Mouse (Mus musculus): ENCODE data around the gene Spaca9. TPM values are rescaled to one million over a fixed set of nuclear protein-coding genes. Genes with fewer than 3 reads are reported as not detected.

Spaca9 gene
- polyA plus RNA-seq, 1 experiment = 2.0 TPM

DNA sequence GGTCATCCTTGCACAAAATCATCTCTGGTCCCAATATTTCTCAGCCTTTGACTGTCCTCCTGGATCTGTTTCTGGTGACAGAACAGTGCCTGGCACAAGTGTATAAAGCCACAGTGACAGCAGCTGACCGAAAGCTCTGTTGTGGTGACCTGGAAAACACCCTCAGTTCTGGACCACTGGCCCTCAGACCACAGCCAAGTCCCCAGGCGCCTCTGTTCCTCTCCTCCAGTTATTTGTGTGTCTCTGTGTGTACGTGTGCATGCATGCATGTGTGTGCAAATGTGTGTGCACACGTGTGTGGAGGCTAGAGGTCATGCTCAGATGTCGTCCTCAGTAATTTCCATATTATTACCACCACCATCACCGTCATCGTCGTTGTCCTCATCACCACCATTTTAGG is 22.9 kb upstream of the Spaca9 start:
- no peak for TF ChIP-seq CTCF (IDR thresholded peaks at IDR 0.05; ENCODE audit: borderline replicate concordance, insufficient read depth, low read length)
- TF ChIP-seq POLR2A (IDR thresholded peaks at IDR 0.05; ENCODE audit: low read depth, low read length) = no peak
- H3K4me3 ChIP-seq (ENCODE audit: insufficient read depth, low read length) = no peak overlapping the region
- H3K4me1 ChIP-seq (ENCODE audit: control insufficient read depth, insufficient read depth, low read length) = no peaks in the 10 kb centered on the region
- no peak overlapping the region for H3K27ac ChIP-seq (ENCODE audit: insufficient read depth, low read length)

DNA sequence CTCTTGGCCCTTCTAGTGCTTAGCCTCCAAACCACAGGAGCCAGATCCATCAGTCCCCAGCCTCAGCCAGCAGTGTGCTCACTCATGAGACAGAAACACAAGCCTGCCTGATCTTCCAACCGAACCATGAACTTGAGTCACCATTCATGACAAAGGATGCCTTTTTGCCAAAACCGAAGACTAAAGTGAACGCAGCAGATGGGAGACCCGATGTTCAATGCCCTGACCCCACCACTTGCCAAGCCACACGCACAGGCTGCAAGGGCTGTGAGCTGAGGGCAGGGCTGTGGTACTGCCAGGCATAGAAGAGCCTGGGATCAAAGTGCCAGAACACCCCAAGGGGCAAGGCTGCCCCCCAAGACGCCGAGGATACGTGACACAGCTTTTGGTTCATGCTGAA is 13.5 kb upstream of the Spaca9 start:
- Histone ChIP-seq H3K4me3 (ENCODE audit: insufficient read depth, low read length) (no peak overlapping the region), H3K4me1 (ENCODE audit: control insufficient read depth, insufficient read depth, low read length) (no peaks in the 10 kb centered on the region), H3K27ac (ENCODE audit: insufficient read depth, low read length) (no peak overlapping the region)
- no peak for TF ChIP-seq POLR2A (IDR thresholded peaks at IDR 0.05; ENCODE audit: low read depth, low read length)
- TF ChIP-seq CTCF (IDR thresholded peaks at IDR 0.05; ENCODE audit: borderline replicate concordance, insufficient read depth, low read length) = no peak

DNA sequence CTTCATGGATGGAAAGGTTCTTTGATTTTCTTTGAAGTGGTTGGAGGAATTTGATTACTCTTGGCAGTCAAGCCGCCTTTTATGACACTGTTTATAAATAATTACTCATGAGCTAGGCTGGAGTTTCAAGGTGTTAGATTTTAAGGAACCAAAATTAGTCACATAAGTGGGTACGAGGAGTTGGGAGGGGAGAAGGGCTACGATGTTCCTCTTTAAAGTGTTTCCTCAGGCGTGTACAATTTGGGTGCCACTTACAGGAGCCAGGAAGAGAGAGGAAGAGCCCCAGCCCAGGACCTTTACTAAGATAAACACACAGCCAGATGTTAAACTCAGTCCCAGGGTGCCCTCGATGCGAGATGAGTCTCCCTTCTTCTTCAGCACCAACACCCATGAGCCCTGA is 7.3 kb upstream of the Spaca9 start:
- H3K4me3 ChIP-seq (ENCODE audit: insufficient read depth, low read length) = no peak overlapping the region
- no peak overlapping the region for H3K27ac ChIP-seq (ENCODE audit: insufficient read depth, low read length)
- H3K4me1 ChIP-seq (ENCODE audit: control insufficient read depth, insufficient read depth, low read length) = no peaks in the 10 kb centered on the region
- TF ChIP-seq POLR2A (IDR thresholded peaks at IDR 0.05; ENCODE audit: low read depth, low read length) (no peak), CTCF (IDR thresholded peaks at IDR 0.05; ENCODE audit: borderline replicate concordance, insufficient read depth, low read length) (no peak)

DNA sequence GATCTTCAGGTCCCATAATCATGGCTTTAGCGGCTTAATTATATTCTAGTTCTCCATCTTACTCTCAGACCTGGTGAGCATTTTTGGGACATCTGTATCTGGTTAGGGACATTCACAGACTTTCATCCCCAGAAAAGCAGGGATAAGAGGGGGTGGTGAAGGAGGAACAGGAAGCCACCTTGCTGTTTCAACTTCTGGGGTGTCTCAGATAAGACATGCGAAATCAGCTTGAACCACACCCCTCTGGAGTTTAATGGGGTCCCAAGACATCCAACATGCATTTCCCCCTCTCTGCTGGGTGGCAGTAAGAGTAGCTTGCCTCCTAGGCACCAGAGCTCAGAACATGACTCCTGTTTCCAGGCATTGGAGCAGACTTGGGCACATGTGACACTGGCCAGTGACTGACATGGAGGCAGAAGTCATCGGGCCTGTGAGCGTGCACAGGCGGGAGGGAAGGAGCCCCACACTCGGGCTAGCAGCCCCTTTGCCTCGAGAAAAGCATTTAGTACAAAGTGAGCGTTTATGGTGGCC is 6.6 kb upstream of the Spaca9 start:
- no peak for TF ChIP-seq POLR2A (IDR thresholded peaks at IDR 0.05; ENCODE audit: low read depth, low read length)
- TF ChIP-seq CTCF (IDR thresholded peaks at IDR 0.05; ENCODE audit: borderline replicate concordance, insufficient read depth, low read length) = no peak
- H3K4me3 ChIP-seq (ENCODE audit: insufficient read depth, low read length) = no peak overlapping the region
- no peak overlapping the region for H3K27ac ChIP-seq (ENCODE audit: insufficient read depth, low read length)
- H3K4me1 ChIP-seq (ENCODE audit: control insufficient read depth, insufficient read depth, low read length) = no peaks in the 10 kb centered on the region

DNA sequence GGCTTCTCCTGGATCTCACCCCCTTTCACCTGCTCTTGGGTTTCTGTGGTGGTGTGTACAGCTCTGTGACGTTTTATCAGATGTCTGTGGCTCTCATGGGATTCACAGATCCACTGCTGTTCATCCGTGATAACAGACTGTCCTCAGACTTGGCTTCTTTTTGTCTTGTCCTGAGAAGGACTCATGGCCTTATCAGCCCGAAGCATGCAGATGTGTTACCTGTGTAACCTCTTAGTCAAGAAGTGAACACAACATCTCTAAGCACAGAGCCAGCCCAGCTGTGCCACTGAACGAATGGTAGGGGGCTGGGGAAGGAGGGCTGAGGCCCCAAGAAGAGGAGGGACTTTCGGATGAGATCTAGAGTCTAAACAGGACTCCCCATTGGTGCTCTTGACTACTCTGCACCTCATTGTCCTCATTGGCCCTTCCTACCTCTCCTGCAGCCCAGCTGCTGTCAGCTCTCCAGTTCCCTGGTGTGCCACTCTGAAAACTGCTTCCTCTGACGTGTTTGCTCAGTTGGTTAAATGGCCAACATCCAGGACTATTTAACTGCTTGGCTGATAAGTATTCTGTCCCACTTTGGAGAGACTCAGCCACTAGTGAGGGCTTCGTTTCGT is 2.2 kb upstream of the Spaca9 start:
- no peak overlapping the region for H3K27ac ChIP-seq (ENCODE audit: insufficient read depth, low read length)
- no peak for TF ChIP-seq POLR2A (IDR thresholded peaks at IDR 0.05; ENCODE audit: low read depth, low read length)
- TF ChIP-seq CTCF (IDR thresholded peaks at IDR 0.05; ENCODE audit: borderline replicate concordance, insufficient read depth, low read length) = no peak
- no peak overlapping the region for H3K4me3 ChIP-seq (ENCODE audit: insufficient read depth, low read length)
- no peaks in the 10 kb centered on the region for H3K4me1 ChIP-seq (ENCODE audit: control insufficient read depth, insufficient read depth, low read length)

DNA sequence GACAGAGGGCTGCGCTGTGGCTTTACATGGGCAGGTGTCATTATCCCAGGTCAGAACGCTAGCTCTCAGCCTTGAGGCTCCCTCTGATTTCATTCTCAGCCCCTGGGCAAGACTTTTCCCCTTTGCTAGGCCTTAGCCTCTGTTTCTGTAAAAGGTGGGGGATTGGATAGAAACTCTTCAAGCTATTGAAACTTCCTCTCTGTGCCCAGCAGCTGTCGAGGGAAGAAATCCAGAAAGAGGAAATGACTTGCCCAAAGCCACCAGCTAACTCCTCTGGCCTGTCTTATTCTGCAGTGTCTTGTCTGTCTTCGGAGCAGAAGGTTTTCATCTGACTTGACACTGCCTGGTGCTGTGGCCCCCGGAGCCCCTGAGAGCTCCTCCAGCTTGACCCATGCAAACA is 961 bp downstream of the Spaca9 start:
- no peak overlapping the region for H3K27ac ChIP-seq (ENCODE audit: insufficient read depth, low read length)

DNA sequence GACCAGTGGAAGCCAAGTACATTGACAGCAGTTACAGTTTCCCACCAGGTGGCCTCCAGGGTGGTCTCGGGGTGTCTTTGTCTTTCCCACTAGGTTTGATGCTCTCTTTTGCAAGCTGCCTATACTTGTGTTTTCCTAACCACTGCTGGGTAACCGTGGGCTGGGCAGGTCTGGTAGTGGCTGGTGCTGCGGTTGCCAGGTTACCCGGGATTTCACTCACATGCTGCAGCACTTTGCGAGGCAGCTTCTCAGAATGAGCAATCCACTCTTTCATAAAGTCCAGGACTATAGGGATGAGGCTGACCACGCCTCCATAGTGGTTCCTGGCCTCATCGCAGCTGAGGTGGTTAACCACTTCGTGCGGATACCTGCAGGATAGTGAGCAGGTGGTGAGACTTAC is 6.8 kb downstream of the Spaca9 start:
- Histone ChIP-seq H3K4me3 (ENCODE audit: insufficient read depth, low read length) (no peak overlapping the region), H3K4me1 (ENCODE audit: control insufficient read depth, insufficient read depth, low read length) (no peaks in the 10 kb centered on the region), H3K27ac (ENCODE audit: insufficient read depth, low read length) (no peak overlapping the region)
- TF ChIP-seq CTCF (IDR thresholded peaks at IDR 0.05; ENCODE audit: borderline replicate concordance, insufficient read depth, low read length) (no peak), POLR2A (IDR thresholded peaks at IDR 0.05; ENCODE audit: low read depth, low read length) (no peak)

More for the DNA sequence above, 961 bp downstream of the Spaca9 start:
- no peaks in the 10 kb centered on the region for H3K4me1 ChIP-seq (ENCODE audit: control insufficient read depth, insufficient read depth, low read length)
- no peak for TF ChIP-seq POLR2A (IDR thresholded peaks at IDR 0.05; ENCODE audit: low read depth, low read length)
- no peak overlapping the region for H3K4me3 ChIP-seq (ENCODE audit: insufficient read depth, low read length)

DNA sequence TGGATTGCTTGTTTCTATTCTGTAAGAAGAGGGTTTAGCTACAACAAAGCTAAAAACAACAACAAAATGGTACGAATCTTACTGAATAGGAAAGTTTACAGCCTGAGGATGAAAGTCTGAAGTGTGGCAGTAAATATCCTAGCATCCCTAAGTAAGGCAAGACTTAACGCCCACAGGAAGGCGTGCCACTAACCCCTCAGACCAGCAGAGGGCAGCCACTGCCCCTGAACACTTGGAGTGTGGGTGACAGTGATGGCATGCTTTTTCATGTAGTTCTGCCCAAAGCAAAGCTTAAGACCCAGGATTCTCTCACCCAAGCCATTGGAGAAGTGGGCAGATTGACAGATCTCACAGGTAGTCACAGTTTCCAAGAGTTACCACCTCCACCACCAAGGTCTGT is 11.1 kb downstream of the Spaca9 start:
- Histone ChIP-seq H3K4me1 (ENCODE audit: control insufficient read depth, insufficient read depth, low read length) (no peaks in the 10 kb centered on the region), H3K4me3 (ENCODE audit: insufficient read depth, low read length) (no peak overlapping the region), H3K27ac (ENCODE audit: insufficient read depth, low read length) (no peak overlapping the region)
- TF ChIP-seq POLR2A (IDR thresholded peaks at IDR 0.05; ENCODE audit: low read depth, low read length) (no peak), CTCF (IDR thresholded peaks at IDR 0.05; ENCODE audit: borderline replicate concordance, insufficient read depth, low read length) (peak; percentile 81; the same call in 1 of the 2 replicates)

DNA sequence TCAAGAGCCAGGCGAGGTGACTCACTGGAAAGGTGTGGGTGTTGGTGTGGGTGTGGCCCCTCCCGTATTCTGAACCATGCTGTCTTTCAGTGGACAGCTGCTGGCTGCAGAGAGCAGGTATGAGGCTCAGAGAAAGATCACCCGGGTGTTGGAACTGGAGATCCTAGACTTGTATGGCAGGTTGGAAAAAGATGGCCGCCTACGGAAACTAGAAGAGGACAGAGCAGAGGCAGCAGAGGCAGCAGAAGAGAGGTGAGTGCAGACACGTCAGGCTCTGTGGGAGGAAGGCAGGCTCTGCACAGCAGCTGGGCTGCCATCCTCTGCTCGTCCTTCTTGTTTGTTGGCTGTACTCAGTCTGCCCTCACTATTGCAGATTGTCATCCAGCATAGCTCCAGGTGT is 13.6 kb downstream of the Spaca9 start:
- Histone ChIP-seq H3K4me3 (ENCODE audit: insufficient read depth, low read length) (no peak overlapping the region), H3K4me1 (ENCODE audit: control insufficient read depth, insufficient read depth, low read length) (no peaks in the 10 kb centered on the region), H3K27ac (ENCODE audit: insufficient read depth, low read length) (no peak overlapping the region)
- TF ChIP-seq POLR2A (IDR thresholded peaks at IDR 0.05; ENCODE audit: low read depth, low read length) (no peak), CTCF (IDR thresholded peaks at IDR 0.05; ENCODE audit: borderline replicate concordance, insufficient read depth, low read length) (no peak)

DNA sequence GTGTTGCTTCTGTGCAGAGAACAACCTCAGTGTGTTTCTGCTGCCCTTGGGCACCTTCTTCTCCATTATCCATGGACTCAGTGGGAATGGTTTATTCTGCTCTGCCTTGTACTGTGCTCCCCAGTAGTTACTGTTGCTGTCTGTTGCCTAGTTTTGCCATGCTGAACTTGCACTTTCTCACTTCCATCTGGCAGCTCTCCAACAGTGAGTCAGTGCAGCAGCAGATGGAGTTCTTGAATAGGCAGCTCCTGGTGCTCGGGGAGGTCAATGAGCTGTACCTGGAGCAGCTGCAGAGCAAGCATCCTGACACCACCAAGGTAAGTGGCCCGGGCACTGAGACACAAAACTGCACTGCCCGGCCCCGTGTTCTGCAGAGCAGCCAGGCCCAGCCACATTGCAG is 17.8 kb downstream of the Spaca9 start:
- H3K27ac ChIP-seq (ENCODE audit: insufficient read depth, low read length) = no peak overlapping the region

More for the DNA sequence above, 17.8 kb downstream of the Spaca9 start:
- Histone ChIP-seq H3K4me1 (ENCODE audit: control insufficient read depth, insufficient read depth, low read length) (no peaks in the 10 kb centered on the region), H3K4me3 (ENCODE audit: insufficient read depth, low read length) (no peak overlapping the region)
- TF ChIP-seq POLR2A (IDR thresholded peaks at IDR 0.05; ENCODE audit: low read depth, low read length) (no peak), CTCF (IDR thresholded peaks at IDR 0.05; ENCODE audit: borderline replicate concordance, insufficient read depth, low read length) (no peak)

Data from embryonic fibroblast, embryonic 13.5 days (primary cell).